13 mouse cellular contexts compared by ENCODE assay signal in the genomic region with DNA sequence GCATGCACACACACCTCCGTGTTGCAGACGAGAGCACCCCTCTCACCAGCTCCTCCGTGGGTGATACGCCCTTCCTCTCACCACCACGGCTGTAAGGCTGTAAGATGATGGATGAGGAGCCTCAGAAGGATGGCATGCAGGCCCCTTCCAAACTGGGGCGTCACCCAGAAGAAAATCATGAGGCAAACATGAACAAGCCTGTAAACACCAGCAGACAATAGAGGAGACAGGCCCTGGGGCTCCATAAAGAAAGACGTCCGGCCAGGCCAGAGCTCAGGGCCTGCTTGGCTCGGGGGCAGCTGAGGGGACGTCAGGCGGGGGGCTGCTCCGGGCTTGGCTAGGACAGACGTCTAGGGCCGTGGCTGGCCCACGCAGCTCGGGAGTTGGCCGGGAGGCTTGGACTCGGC. TPM values are rescaled to one million over a fixed set of nuclear protein-coding genes. Genes with fewer than 3 reads are reported as not detected.
DNase-seq lines count a peak whose midpoint lies in the region; ATAC-seq and TF ChIP-seq lines count a peak whose summit lies in the region.
"Had no signal": no experiment of that assay in that cellular context is flagged by ENCODE, and none has a peak within 500 bp of the region (broad histone marks: within the 10 kb centered on the region; RNA-seq: fewer than 3 reads in every experiment).

No protein-coding gene starts in this region.

- DNase-seq in gastrocnemius, adult 2 months = peak; percentile 42
- no peak for DNase-seq in gastrocnemius, postnatal 36 days
- DNase-seq in kidney, adult 9 months = no peak
- no peak for DNase-seq in limb, embryonic 10.5 days (ENCODE audit: low spot score)
- DNase-seq in lung, postnatal 4 days = peak; percentile 79 to 92
- no peak for DNase-seq in embryo, embryonic 11 days
- DNase-seq in spleen, postnatal 4 days (ENCODE audit: low spot score in 2 of 2) = no peak
- DNase-seq: cerebellum, adult 9-10 months had no signal

- TF ChIP-seq CTCF in gastrocnemius, adult 2 months (IDR thresholded peaks at IDR 0.05) = no peak

- 29% methylated on average over 18 of the region's 18 CpGs for WGBS in kidney, embryonic 15.5 days
- WGBS in limb, embryonic 10.5 days = 58% methylated on average over 18 of the region's 18 CpGs

- no peak overlapping the region for H3K4me3 ChIP-seq in gastrocnemius, adult 2 months
- H3K4me3 ChIP-seq in kidney, embryonic 15.5 days (replicated peaks) = no peak overlapping the region
- no peak overlapping the region for H3K4me3 ChIP-seq in limb, embryonic 10.5 days
- H3K4me3 ChIP-seq: embryonic facial prominence, embryonic 12.5 days; limb, embryonic 15.5 days; megakaryocyte, embryonic 14.5 days had no signal

- H3K4me2 ChIP-seq in kidney, embryonic 15.5 days = 0 out of 2 replicates have a peak overlapping the region, but pooled peaks have one; percentile 14
- H3K4me2 ChIP-seq: embryonic facial prominence, embryonic 12.5 days; limb, embryonic 15.5 days had no signal

- intact Hi-C loops in gastrocnemius, adult 2 months (cut with DNase I) = loop anchor here (10.0 kb wide), 1 partner anchor 67 kb away; no protein-coding TSS in a partner anchor
- intact Hi-C loops in gastrocnemius, postnatal 36 days (cut with DNase I) = no loop called here

- H3K9me3 ChIP-seq in kidney, embryonic 15.5 days (replicated peaks) = no peaks in the 10 kb centered on the region
- H3K9me3 ChIP-seq in limb, embryonic 10.5 days (replicated peaks) = no peaks in the 10 kb centered on the region
- H3K9me3 ChIP-seq: embryonic facial prominence, embryonic 12.5 days; limb, embryonic 15.5 days had no signal

- ATAC-seq in kidney, embryonic 15.5 days (replicated peaks; ENCODE audit: low FRiP score) = no peak
- ATAC-seq: hindbrain, postnatal 0 days had no signal

- no peaks in the 10 kb centered on the region for H3K27me3 ChIP-seq in kidney, embryonic 15.5 days
- no peaks in the 10 kb centered on the region for H3K27me3 ChIP-seq in limb, embryonic 10.5 days (ENCODE audit: low read depth, poor library complexity, severe bottlenecking)
- H3K27me3 ChIP-seq: embryonic facial prominence, embryonic 12.5 days; limb, embryonic 15.5 days had no signal

- H3K9ac ChIP-seq in kidney, embryonic 15.5 days = no peak overlapping the region
- H3K9ac ChIP-seq: embryonic facial prominence, embryonic 12.5 days; limb, embryonic 15.5 days had no signal

- H3K27ac ChIP-seq in gastrocnemius, adult 2 months = peak overlapping the region; percentile 46; the same call in 1 of the 2 replicates
- no peak overlapping the region for H3K27ac ChIP-seq in kidney, embryonic 15.5 days
- peak overlapping the region; percentile 42 for H3K27ac ChIP-seq in limb, embryonic 10.5 days
- H3K27ac ChIP-seq: embryonic facial prominence, embryonic 12.5 days; hindbrain, postnatal 0 days; limb, embryonic 15.5 days had no signal

- peaks cover 9% of the 10 kb centered on the region for H3K4me1 ChIP-seq in kidney, embryonic 15.5 days
- peaks cover 10% of the 10 kb centered on the region for H3K4me1 ChIP-seq in limb, embryonic 10.5 days
- H3K4me1 ChIP-seq: embryonic facial prominence, embryonic 12.5 days had no signal

- H3K36me3 ChIP-seq in kidney, embryonic 15.5 days = no peaks in the 10 kb centered on the region
- no peaks in the 10 kb centered on the region for H3K36me3 ChIP-seq in limb, embryonic 10.5 days
- H3K36me3 ChIP-seq: embryonic facial prominence, embryonic 12.5 days; limb, embryonic 15.5 days had no signal

RNA-seq across cellular contexts. Expression of a gene that starts 50.6 kb away (rescaled TPM):
- 10 to 100 TPM; 17.6 to 31.6 TPM for total RNA-seq in gastrocnemius, adult 2 months (2021)
- 10 to 100 TPM; 24.0 to 41.8 TPM for total RNA-seq in gastrocnemius, postnatal 36 days (2021)
- polyA plus RNA-seq in kidney, embryonic 15.5 days (2015; fragmentation: Nextera tagmentation; extraction: Ambion mirVana) = 81.4 and 99.6 TPM in 2 replicates
- 1.0 and 4.2 TPM in 2 replicates for polyA plus RNA-seq in limb, embryonic 10.5 days (2016; fragmentation: Nextera tagmentation; extraction: Ambion mirVana)

Comparison
In these comparisons a context has a peak if more than half of its experiments do, and no peak if none do; other contexts are left out.
1. DNase-seq: peak in gastrocnemius, adult 2 months (single experiment) and lung, postnatal 4 days (2 of 2); none in gastrocnemius, postnatal 36 days (0 of 2), kidney, adult 9 months (single experiment), limb, embryonic 10.5 days (single experiment), embryo, embryonic 11 days (single experiment) and spleen, postnatal 4 days (0 of 2).